Comparison of ENCODE assay signal across 22 mouse cellular contexts in the genomic region with DNA sequence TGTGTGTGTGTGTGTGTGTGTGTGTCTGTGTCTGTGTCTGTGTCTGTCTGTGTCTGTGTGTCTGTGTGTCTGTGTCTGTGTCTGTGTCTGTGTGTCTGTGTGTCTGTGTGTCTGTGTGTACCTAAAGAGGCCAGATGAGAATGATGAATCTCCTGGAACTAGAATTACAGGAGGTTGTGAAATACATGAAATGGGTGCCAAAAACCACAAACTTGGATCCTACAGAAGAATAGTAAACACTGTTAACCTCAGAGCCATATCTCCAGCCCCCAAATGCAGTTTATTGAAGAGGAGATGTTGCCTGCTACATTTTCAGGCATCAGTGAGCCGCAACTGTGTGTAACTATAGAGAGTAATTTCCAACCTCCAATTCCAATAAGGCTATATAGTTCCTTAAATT. TPM values are rescaled to one million over a fixed set of nuclear protein-coding genes. Genes with fewer than 3 reads are reported as not detected.
A peak's percentile ranks its signal among the peaks of the same experiment; 100 is the strongest.
DNase-seq lines count a peak whose midpoint lies in the region; ATAC-seq and TF ChIP-seq lines count a peak whose summit lies in the region.
"Had no signal": no experiment of that assay in that cellular context is flagged by ENCODE, and none has a peak within 500 bp of the region (broad histone marks: within the 10 kb centered on the region; RNA-seq: fewer than 3 reads in every experiment).

No protein-coding gene starts in this region.

- H3K79me2 ChIP-seq in C2C12 (ENCODE audit: control insufficient read depth, insufficient read depth): no peaks in the 10 kb centered on the region

- DNase-seq in embryonic facial prominence, embryonic 14.5 days (ENCODE audit: low spot score): peak; percentile 75
- no peak for DNase-seq in embryonic facial prominence, embryonic 10.5 days (ENCODE audit: low spot score)
- DNase-seq in 3134 (ENCODE audit: extremely low read depth, insufficient read length, low spot score) (peak; percentile 16), Patski (ENCODE audit: low read depth, low spot score) (no peak)
- no peak for DNase-seq in gastrocnemius, adult 2 months
- DNase-seq: adrenal gland, postnatal 36 days; B cell, adult 2 months; cerebellum, adult 2 months; cerebellum, postnatal 10 days; forebrain, postnatal 0 days; gastrocnemius, postnatal 10 days; heart, adult 18-20 months; heart, postnatal 10 days; heart, postnatal 4 days; kidney, adult 18-20 months had no signal

- H3K79me3 ChIP-seq in C2C12 (ENCODE audit: low read depth): no peaks in the 10 kb centered on the region

- 69% methylated on average over 1 of the region's 1 CpGs for WGBS in embryonic facial prominence, embryonic 14.5 days
- WGBS in embryonic facial prominence, embryonic 10.5 days: 84% methylated on average over 1 of the region's 1 CpGs
- WGBS in kidney, embryonic 15.5 days: 84% methylated on average over 1 of the region's 1 CpGs
- 88% methylated on average over 1 of the region's 1 CpGs for WGBS in midbrain, embryonic 15.5 days

- no peak overlapping the region for H3K4me2 ChIP-seq in embryonic facial prominence, embryonic 14.5 days (ENCODE audit: low read depth, low read length)
- no peak overlapping the region for H3K4me2 ChIP-seq in kidney, embryonic 15.5 days
- no peak overlapping the region for H3K4me2 ChIP-seq in midbrain, embryonic 15.5 days
- H3K4me2 ChIP-seq: forebrain, embryonic 12.5 days; hindbrain, embryonic 12.5 days had no signal

- H3K27me3 ChIP-seq in embryonic facial prominence, embryonic 14.5 days (replicated peaks; ENCODE audit: control insufficient read depth, insufficient read depth, low read length): no peaks in the 10 kb centered on the region
- no peaks in the 10 kb centered on the region for H3K27me3 ChIP-seq in embryonic facial prominence, embryonic 10.5 days (replicated peaks; ENCODE audit: low read depth, poor library complexity, severe bottlenecking)
- H3K27me3 ChIP-seq in C2C12 (ENCODE audit: control insufficient read depth, insufficient read depth, insufficient read length) (no peaks in the 10 kb centered on the region), Patski (no peaks in the 10 kb centered on the region)
- H3K27me3 ChIP-seq in kidney, embryonic 15.5 days: no peaks in the 10 kb centered on the region
- no peaks in the 10 kb centered on the region for H3K27me3 ChIP-seq in midbrain, embryonic 15.5 days (replicated peaks)
- H3K27me3 ChIP-seq: forebrain, embryonic 12.5 days; hindbrain, embryonic 12.5 days had no signal

- no peak overlapping the region for H3K27ac ChIP-seq in embryonic facial prominence, embryonic 14.5 days (replicated peaks; ENCODE audit: low read depth, low read length)
- no peak overlapping the region for H3K27ac ChIP-seq in embryonic facial prominence, embryonic 10.5 days (replicated peaks)
- H3K27ac ChIP-seq in kidney, embryonic 15.5 days: no peak overlapping the region
- no peak overlapping the region for H3K27ac ChIP-seq in gastrocnemius, adult 2 months
- H3K27ac ChIP-seq in midbrain, embryonic 15.5 days: no peak overlapping the region
- H3K27ac ChIP-seq: forebrain, embryonic 12.5 days; heart, embryonic 10.5 days; hindbrain, embryonic 12.5 days; hindbrain, postnatal 0 days had no signal

- no peaks in the 10 kb centered on the region for H3K9me3 ChIP-seq in embryonic facial prominence, embryonic 14.5 days (ENCODE audit: control insufficient read depth, low read length)
- no peaks in the 10 kb centered on the region for H3K9me3 ChIP-seq in embryonic facial prominence, embryonic 10.5 days
- no peaks in the 10 kb centered on the region for H3K9me3 ChIP-seq in kidney, embryonic 15.5 days (replicated peaks)
- H3K9me3 ChIP-seq in midbrain, embryonic 15.5 days: no peaks in the 10 kb centered on the region
- H3K9me3 ChIP-seq: forebrain, embryonic 12.5 days; heart, embryonic 10.5 days; hindbrain, embryonic 12.5 days had no signal

- no peak overlapping the region for H3K9ac ChIP-seq in embryonic facial prominence, embryonic 14.5 days (ENCODE audit: low read depth, low read length)
- H3K9ac ChIP-seq in kidney, embryonic 15.5 days: no peak overlapping the region
- no peak overlapping the region for H3K9ac ChIP-seq in midbrain, embryonic 15.5 days
- H3K9ac ChIP-seq: forebrain, embryonic 12.5 days; forebrain, postnatal 0 days; hindbrain, embryonic 12.5 days had no signal

- intact Hi-C loops in gastrocnemius, adult 2 months (cut with DNase I): no loop called here

- CTCF ChIA-PET in Patski (lab: Charles Lee): no interaction called here

- H3K4me3 ChIP-seq in embryonic facial prominence, embryonic 14.5 days (ENCODE audit: low read depth, low read length): no peak overlapping the region
- no peak overlapping the region for H3K4me3 ChIP-seq in embryonic facial prominence, embryonic 10.5 days
- H3K4me3 ChIP-seq in C2C12 (ENCODE audit: insufficient read depth, poor library complexity, severe bottlenecking): no peak overlapping the region
- H3K4me3 ChIP-seq in kidney, embryonic 15.5 days (replicated peaks): no peak overlapping the region
- no peak overlapping the region for H3K4me3 ChIP-seq in gastrocnemius, adult 2 months
- no peak overlapping the region for H3K4me3 ChIP-seq in midbrain, embryonic 15.5 days
- H3K4me3 ChIP-seq: forebrain, embryonic 12.5 days; heart, embryonic 10.5 days; hindbrain, embryonic 12.5 days had no signal

- no peak for TF ChIP-seq CTCF in C2C12 (IDR thresholded peaks at IDR 0.05; ENCODE audit: control insufficient read depth, insufficient read depth, insufficient read length)
- TF ChIP-seq CTCF in Patski (IDR thresholded peaks at IDR 0.05): no peak
- no peak for TF ChIP-seq CTCF in gastrocnemius, adult 2 months (IDR thresholded peaks at IDR 0.05)

- ATAC-seq in embryonic facial prominence, embryonic 14.5 days (ENCODE audit: low read depth): no peak
- ATAC-seq in Patski: peak; percentile 57
- no peak for ATAC-seq in kidney, embryonic 15.5 days (replicated peaks; ENCODE audit: low FRiP score)
- no peak for ATAC-seq in midbrain, embryonic 15.5 days (replicated peaks)
- ATAC-seq: forebrain, postnatal 0 days; hindbrain, postnatal 0 days had no signal

- H3ac ChIP-seq in C2C12 (ENCODE audit: control insufficient read depth, insufficient read length, low read depth): no peak overlapping the region

- in situ Hi-C loops in Patski (cut with MboI; ENCODE audit: low pct_unique_long_range_greater_than_20kb): no loop called here

- no peaks in the 10 kb centered on the region for H3K4me1 ChIP-seq in embryonic facial prominence, embryonic 14.5 days (ENCODE audit: control insufficient read depth, insufficient read depth, low read length)
- no peaks in the 10 kb centered on the region for H3K4me1 ChIP-seq in embryonic facial prominence, embryonic 10.5 days
- H3K4me1 ChIP-seq in kidney, embryonic 15.5 days: no peaks in the 10 kb centered on the region
- H3K4me1 ChIP-seq in midbrain, embryonic 15.5 days: no peaks in the 10 kb centered on the region
- H3K4me1 ChIP-seq: forebrain, embryonic 12.5 days; heart, embryonic 10.5 days; hindbrain, embryonic 12.5 days had no signal

- POLR2A ChIA-PET in Patski (lab: Charles Lee): no interaction called here

- H3K36me3 ChIP-seq in embryonic facial prominence, embryonic 14.5 days (ENCODE audit: control insufficient read depth, insufficient read depth, low read length): no peaks in the 10 kb centered on the region
- H3K36me3 ChIP-seq in embryonic facial prominence, embryonic 10.5 days (replicated peaks): no peaks in the 10 kb centered on the region
- H3K36me3 ChIP-seq in C2C12 (ENCODE audit: control insufficient read depth, insufficient read depth): no peaks in the 10 kb centered on the region
- H3K36me3 ChIP-seq in kidney, embryonic 15.5 days: no peaks in the 10 kb centered on the region
- no peaks in the 10 kb centered on the region for H3K36me3 ChIP-seq in midbrain, embryonic 15.5 days (replicated peaks)
- H3K36me3 ChIP-seq: forebrain, embryonic 12.5 days; heart, embryonic 10.5 days; hindbrain, embryonic 12.5 days had no signal

TF ChIP-seq in C2C12, 6 proteins besides CTCF, POLR2A, EP300 and RAD21:
- TF ChIP-seq USF1 (IDR thresholded peaks at IDR 0.05; ENCODE audit: low read depth): no peak
- TF ChIP-seq CEBPB (IDR thresholded peaks at IDR 0.05; ENCODE audit: low read depth): peak; percentile 89
- TF ChIP-seq MAX (IDR thresholded peaks at IDR 0.05): no peak
- TF ChIP-seq FOSL1 (IDR thresholded peaks at IDR 0.05; ENCODE audit: insufficient read depth, low read length, poor library complexity, severe bottlenecking): no peak

RNA-seq across cellular contexts. Expression of a gene that starts 34.8 kb away (rescaled TPM):
- 36.8 and 42.8 TPM in 2 replicates for polyA plus RNA-seq in embryonic facial prominence, embryonic 14.5 days (2014; fragmentation: Nextera tagmentation; extraction: Ambion mirVana)
- 43.0 and 49.6 TPM in 2 replicates for polyA plus RNA-seq in embryonic facial prominence, embryonic 10.5 days (2016; fragmentation: Nextera tagmentation; extraction: Ambion mirVana)
- polyA plus RNA-seq in C2C12 (2012; fragmentation: generic; extraction: Trizol): 11.1 TPM
- 7.5 TPM for polyA plus RNA-seq in Patski (2021)
- polyA plus RNA-seq in kidney, embryonic 15.5 days (2015; fragmentation: Nextera tagmentation; extraction: Ambion mirVana): 24.0 and 24.6 TPM in 2 replicates
- 1 to 10 TPM; 1.0 to 2.4 TPM for total RNA-seq in gastrocnemius, adult 2 months (2021)
- 6.9 and 8.5 TPM in 2 replicates for polyA plus RNA-seq in midbrain, embryonic 15.5 days (2015; fragmentation: Nextera tagmentation; extraction: Ambion mirVana)

Comparison
In these comparisons a context has a peak if more than half of its experiments do, and no peak if none do; other contexts are left out.
1. DNase-seq: peak in embryonic facial prominence, embryonic 14.5 days (single experiment) and 3134 (single experiment); none in embryonic facial prominence, embryonic 10.5 days (single experiment), Patski (single experiment) and gastrocnemius, adult 2 months (single experiment).